Mouse (Mus musculus): ENCODE measurements around the gene Ptpra. TPM values are rescaled to one million over a fixed set of nuclear protein-coding genes. Genes with fewer than 3 reads are reported as not detected.

The Ptpra gene
- polyA plus RNA-seq, 1 experiment, result 57.9 TPM

DNA sequence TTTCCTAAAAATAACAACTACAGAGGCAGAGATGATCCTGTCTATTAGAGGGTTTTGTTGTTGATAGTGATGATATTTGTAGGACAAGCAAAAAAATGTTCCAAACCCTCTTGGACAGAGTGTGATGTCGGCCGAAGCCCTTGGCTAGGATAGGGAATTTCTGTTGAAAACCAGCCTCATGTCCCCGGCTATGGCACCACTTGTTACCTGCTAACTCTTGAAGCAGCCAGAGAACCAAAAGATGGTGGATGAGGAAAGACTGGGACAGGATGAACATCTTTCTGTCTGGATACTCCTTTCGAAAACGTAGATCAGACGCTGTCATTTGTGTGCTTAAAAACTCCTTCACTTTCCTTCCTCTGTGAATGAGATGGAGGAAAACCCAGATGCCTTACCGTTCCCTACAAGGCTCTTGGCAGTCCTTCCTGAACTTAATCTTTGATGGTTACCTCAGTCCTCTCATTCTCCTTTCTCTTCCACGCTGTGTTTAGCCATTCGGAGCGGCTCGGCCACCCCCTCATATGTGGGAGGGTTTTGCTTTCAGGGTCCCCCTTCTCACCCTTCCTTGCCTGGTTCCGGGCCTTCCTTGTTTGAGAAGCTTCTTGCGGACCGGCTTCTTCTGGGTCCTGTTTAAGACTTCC, 1.1 kb downstream of the Ptpra start:
- H3K4me2 ChIP-seq (ENCODE audit: low read depth), result peak overlapping the region; percentile 78
- peak overlapping the region; percentile 60 for H3K4me3 ChIP-seq
- peaks cover 58% of the 10 kb centered on the region for H3K79me2 ChIP-seq (ENCODE audit: control insufficient read depth, insufficient read depth)
- no peak for TF ChIP-seq E2F4 (IDR thresholded peaks at IDR 0.05; ENCODE audit: insufficient read depth)
- TF ChIP-seq CEBPB (IDR thresholded peaks at IDR 0.05; ENCODE audit: insufficient read depth, poor library complexity, severe bottlenecking), result no peak
- TF ChIP-seq TCF12 (IDR thresholded peaks at IDR 0.05; ENCODE audit: insufficient read depth, poor library complexity, severe bottlenecking), result no peak
- no peak for TF ChIP-seq POLR2A (IDR thresholded peaks at IDR 0.05; ENCODE audit: insufficient read length, low read depth)
- no peak for TF ChIP-seq MAX (IDR thresholded peaks at IDR 0.05; ENCODE audit: low read depth)
- no peak for TF ChIP-seq MYOG (IDR thresholded peaks at IDR 0.05; ENCODE audit: control insufficient read depth in 1 of 3, insufficient read depth in 1 of 3, insufficient read length in 2 of 3, low read depth in 2 of 3)
- TF ChIP-seq POLR2AphosphoS2 (IDR thresholded peaks at IDR 0.05; ENCODE audit: insufficient read length, low read depth), result no peak
- no peak for TF ChIP-seq SRF (IDR thresholded peaks at IDR 0.05; ENCODE audit: control insufficient read depth, insufficient read length, low read depth)
- no peak for TF ChIP-seq REST (IDR thresholded peaks at IDR 0.05; ENCODE audit: insufficient read depth, insufficient read length)
- TF ChIP-seq USF1 (IDR thresholded peaks at IDR 0.05; ENCODE audit: low read depth), result no peak
- TF ChIP-seq MYOD1 (IDR thresholded peaks at IDR 0.05; ENCODE audit: control insufficient read depth in 1 of 3, insufficient read length in 2 of 3, low read depth in 2 of 3), result no peak
- TF ChIP-seq TCF3 (IDR thresholded peaks at IDR 0.05; ENCODE audit: insufficient read length, low read depth), result no peak
- no peaks in the 10 kb centered on the region for H3K27me3 ChIP-seq (ENCODE audit: control insufficient read depth, insufficient read depth, insufficient read length)
- H3ac ChIP-seq (ENCODE audit: control insufficient read depth, insufficient read length), result peak overlapping the region; percentile 74
- H3K36me3 ChIP-seq (ENCODE audit: control insufficient read depth, insufficient read depth), result no peaks in the 10 kb centered on the region

DNA sequence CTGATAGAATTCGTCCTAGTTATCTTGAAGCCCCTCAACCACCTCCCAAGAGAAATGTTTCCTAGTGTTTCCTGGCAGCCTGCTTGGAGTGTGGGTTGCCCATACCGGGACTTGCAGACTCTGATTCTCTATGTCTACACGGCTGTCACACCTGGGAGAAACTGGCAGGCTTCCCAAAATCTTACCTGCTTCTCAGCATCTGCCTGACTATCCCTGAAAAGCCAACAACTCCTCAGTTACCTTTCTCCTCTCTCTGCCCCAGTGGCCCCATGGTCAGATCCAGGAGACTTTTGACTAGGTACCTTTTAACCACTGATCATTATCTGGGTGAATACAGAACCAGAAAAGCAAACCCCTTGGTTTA, 1.6 kb downstream of the Ptpra start:
- peaks cover 62% of the 10 kb centered on the region for H3K79me2 ChIP-seq (ENCODE audit: control insufficient read depth, insufficient read depth)
- no peaks in the 10 kb centered on the region for H3K27me3 ChIP-seq (ENCODE audit: control insufficient read depth, insufficient read depth, insufficient read length)
- H3ac ChIP-seq (ENCODE audit: control insufficient read depth, insufficient read length), result no peak overlapping the region
- TF ChIP-seq CEBPB (IDR thresholded peaks at IDR 0.05; ENCODE audit: insufficient read depth, poor library complexity, severe bottlenecking) (no peak), POLR2AphosphoS2 (IDR thresholded peaks at IDR 0.05; ENCODE audit: insufficient read length, low read depth) (no peak), SRF (IDR thresholded peaks at IDR 0.05; ENCODE audit: control insufficient read depth, insufficient read length, low read depth) (no peak), TCF3 (IDR thresholded peaks at IDR 0.05; ENCODE audit: insufficient read length, low read depth) (no peak), E2F4 (IDR thresholded peaks at IDR 0.05; ENCODE audit: insufficient read depth) (no peak), MYOG (IDR thresholded peaks at IDR 0.05; ENCODE audit: control insufficient read depth in 1 of 3, insufficient read depth in 1 of 3, insufficient read length in 2 of 3, low read depth in 2 of 3) (no peak), MYOD1 (IDR thresholded peaks at IDR 0.05; ENCODE audit: control insufficient read depth in 1 of 3, insufficient read length in 2 of 3, low read depth in 2 of 3) (no peak), TCF12 (IDR thresholded peaks at IDR 0.05; ENCODE audit: insufficient read depth, poor library complexity, severe bottlenecking) (no peak), USF1 (IDR thresholded peaks at IDR 0.05; ENCODE audit: low read depth) (no peak), REST (IDR thresholded peaks at IDR 0.05; ENCODE audit: insufficient read depth, insufficient read length) (no peak), POLR2A (IDR thresholded peaks at IDR 0.05; ENCODE audit: insufficient read length, low read depth) (no peak), MAX (IDR thresholded peaks at IDR 0.05; ENCODE audit: low read depth) (no peak)
- H3K4me3 ChIP-seq, result peak overlapping the region; percentile 60
- peak overlapping the region; percentile 78 for H3K4me2 ChIP-seq (ENCODE audit: low read depth)
- H3K36me3 ChIP-seq (ENCODE audit: control insufficient read depth, insufficient read depth), result no peaks in the 10 kb centered on the region

DNA sequence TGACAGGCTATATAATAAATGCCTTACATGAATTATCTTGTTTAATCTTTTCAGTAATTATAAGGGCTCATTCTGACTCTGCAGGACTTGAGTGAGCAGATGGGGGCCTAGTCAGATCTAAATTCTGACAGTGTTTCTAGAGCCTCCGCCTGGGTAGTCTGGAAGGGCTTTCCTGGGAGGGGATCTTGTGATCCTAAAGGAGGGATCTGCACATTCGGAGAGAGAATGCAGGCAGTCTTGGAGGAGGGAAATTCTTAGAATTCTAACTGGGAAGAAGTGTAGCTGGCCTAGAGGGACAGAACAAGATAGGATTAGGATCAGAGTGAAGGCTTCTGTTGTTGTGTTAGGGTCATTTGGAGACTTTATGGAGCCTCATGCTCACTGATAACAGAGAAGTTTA, 2.2 kb downstream of the Ptpra start:
- H3K27me3 ChIP-seq (ENCODE audit: control insufficient read depth, insufficient read depth, insufficient read length), result no peaks in the 10 kb centered on the region
- H3K79me2 ChIP-seq (ENCODE audit: control insufficient read depth, insufficient read depth), result peaks cover 68% of the 10 kb centered on the region
- TF ChIP-seq MYOD1 (IDR thresholded peaks at IDR 0.05; ENCODE audit: control insufficient read depth in 1 of 3, insufficient read length in 2 of 3, low read depth in 2 of 3), result no peak
- peak overlapping the region; percentile 78 for H3K4me2 ChIP-seq (ENCODE audit: low read depth)
- no peaks in the 10 kb centered on the region for H3K36me3 ChIP-seq (ENCODE audit: control insufficient read depth, insufficient read depth)
- no peak overlapping the region for H3ac ChIP-seq (ENCODE audit: control insufficient read depth, insufficient read length)
- H3K4me3 ChIP-seq, result peak overlapping the region; percentile 60

DNA sequence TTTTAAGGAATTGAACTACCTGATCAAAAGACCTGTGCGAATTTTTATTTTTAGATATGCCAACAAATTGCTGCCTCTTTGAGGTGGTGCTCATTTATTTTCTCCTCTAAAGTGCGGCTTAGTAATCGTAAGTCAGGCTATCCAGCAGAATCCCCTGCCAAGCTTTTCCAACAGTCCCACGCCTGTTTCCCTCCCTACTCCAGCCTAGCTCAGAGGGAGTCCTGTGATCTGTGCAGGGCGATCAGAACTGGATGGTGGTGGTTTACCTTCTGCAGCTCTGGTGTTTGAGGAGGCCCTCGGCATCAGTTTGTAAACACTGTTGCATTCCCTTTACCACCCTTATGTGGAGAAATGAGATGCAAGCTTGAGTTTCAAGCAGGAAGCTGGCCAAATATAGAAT, 3.3 kb downstream of the Ptpra start:
- Histone ChIP-seq H3K4me2 (ENCODE audit: low read depth) (no peak overlapping the region), H3K4me3 (no peak overlapping the region), H3K79me2 (ENCODE audit: control insufficient read depth, insufficient read depth) (peaks cover 79% of the 10 kb centered on the region), H3K36me3 (ENCODE audit: control insufficient read depth, insufficient read depth) (no peaks in the 10 kb centered on the region), H3K27me3 (ENCODE audit: control insufficient read depth, insufficient read depth, insufficient read length) (no peaks in the 10 kb centered on the region), H3ac (ENCODE audit: control insufficient read depth, insufficient read length) (no peak overlapping the region)
- TF ChIP-seq SRF (IDR thresholded peaks at IDR 0.05; ENCODE audit: control insufficient read depth, insufficient read length, low read depth) (no peak), REST (IDR thresholded peaks at IDR 0.05; ENCODE audit: insufficient read depth, insufficient read length) (no peak), TCF12 (IDR thresholded peaks at IDR 0.05; ENCODE audit: insufficient read depth, poor library complexity, severe bottlenecking) (no peak), TCF3 (IDR thresholded peaks at IDR 0.05; ENCODE audit: insufficient read length, low read depth) (no peak), E2F4 (IDR thresholded peaks at IDR 0.05; ENCODE audit: insufficient read depth) (no peak), POLR2A (IDR thresholded peaks at IDR 0.05; ENCODE audit: insufficient read length, low read depth) (no peak), MAX (IDR thresholded peaks at IDR 0.05; ENCODE audit: low read depth) (no peak), POLR2AphosphoS2 (IDR thresholded peaks at IDR 0.05; ENCODE audit: insufficient read length, low read depth) (no peak), MYOG (IDR thresholded peaks at IDR 0.05; ENCODE audit: control insufficient read depth in 1 of 3, insufficient read depth in 1 of 3, insufficient read length in 2 of 3, low read depth in 2 of 3) (no peak), USF1 (IDR thresholded peaks at IDR 0.05; ENCODE audit: low read depth) (no peak), CEBPB (IDR thresholded peaks at IDR 0.05; ENCODE audit: insufficient read depth, poor library complexity, severe bottlenecking) (no peak), MYOD1 (IDR thresholded peaks at IDR 0.05; ENCODE audit: control insufficient read depth in 1 of 3, insufficient read length in 2 of 3, low read depth in 2 of 3) (no peak)

All from myocyte (in vitro differentiated cells).